Mouse (Mus musculus) T-cell, adult 2 months (primary cell): ENCODE results near the gene Ulk1.
A peak's percentile ranks its signal among the peaks of the same experiment; 100 is the strongest.
"Not testable (repeated sequence)": the region's sequence is repeated elsewhere in the genome, so short reads cannot be mapped to it uniquely, and the experiment has no call there.

Source experiments
- DNase-seq: peaks from one replicate; pipeline ENCODE4 v3.0.0; 2022; ENCODE audit warnings: low spot score

The Ulk1 gene

DNA sequence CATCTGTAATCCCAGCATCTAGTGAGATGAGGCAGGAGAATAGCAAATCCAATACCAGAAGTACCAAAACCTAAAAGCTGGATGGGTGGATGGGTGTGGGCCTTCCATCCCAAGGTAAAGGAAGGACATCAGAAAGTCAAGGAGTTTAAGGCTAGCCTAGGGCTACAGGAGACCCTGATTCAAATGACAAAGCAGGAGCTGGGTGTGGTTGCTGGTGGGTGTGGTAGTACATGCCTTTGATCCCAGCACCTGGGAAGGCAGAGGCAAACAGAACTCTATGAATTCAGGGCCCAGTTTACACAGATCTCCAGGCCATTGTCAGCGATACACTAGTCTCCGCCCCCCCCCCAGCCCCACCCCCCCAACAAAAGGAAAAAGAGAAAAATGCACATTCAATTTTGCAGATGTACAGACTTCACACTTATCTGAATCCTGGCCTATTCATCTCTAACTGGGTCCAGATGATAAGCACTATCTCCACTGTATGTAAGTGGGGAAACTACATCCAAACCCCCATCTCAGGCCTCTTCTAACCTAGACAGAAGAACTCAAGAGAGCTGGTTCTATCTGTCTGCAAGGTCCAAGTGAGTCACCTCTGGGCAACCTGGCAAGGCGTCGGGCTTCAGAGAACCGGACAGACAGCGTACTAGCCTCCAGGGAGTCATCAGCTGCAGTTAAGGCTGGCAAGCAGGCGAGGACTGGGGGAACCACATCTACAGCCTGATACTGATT lies 5.7 kb downstream of the Ulk1 start:
- no peak for DNase-seq

DNA sequence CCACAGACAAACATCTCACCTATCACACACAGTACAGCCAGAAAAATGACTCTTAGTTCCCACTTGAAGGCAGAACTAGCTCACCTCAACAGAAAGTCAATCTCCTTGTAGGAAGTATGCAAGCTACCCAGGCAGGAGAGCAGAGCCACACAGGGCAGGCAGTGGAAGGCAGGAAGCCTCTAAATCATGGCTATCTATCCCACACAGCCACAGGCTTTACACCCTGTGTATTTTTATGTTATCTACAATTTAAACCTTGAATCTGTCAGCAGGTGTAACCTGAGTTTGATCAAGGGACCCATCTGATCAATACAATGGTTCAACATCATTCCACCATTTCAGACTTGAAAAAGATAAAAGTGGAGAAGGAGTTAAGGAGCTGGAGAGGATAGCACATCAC lies 7.1 kb downstream of the Ulk1 start:
- no peak for DNase-seq

DNA sequence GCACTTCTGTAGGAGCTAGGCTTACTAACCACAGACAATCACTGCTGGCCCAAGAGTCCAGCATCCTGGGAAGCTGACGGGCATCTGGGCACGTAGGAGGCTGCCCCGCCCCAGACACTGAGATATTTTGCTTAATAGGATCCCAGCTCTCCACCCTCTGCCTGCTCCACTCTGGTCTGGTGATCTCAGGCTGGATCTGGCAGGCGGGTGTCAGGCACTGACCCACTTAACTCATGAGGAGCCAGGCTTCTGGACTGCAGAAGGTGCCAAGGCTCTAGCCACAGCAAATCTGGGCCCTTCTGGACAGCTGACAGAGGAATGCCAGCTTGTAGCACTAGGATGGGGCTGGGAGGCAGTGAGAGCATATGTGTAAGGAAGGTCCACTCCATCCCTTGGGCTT lies 7.7 kb downstream of the Ulk1 start:
- DNase-seq, result no peak

DNA sequence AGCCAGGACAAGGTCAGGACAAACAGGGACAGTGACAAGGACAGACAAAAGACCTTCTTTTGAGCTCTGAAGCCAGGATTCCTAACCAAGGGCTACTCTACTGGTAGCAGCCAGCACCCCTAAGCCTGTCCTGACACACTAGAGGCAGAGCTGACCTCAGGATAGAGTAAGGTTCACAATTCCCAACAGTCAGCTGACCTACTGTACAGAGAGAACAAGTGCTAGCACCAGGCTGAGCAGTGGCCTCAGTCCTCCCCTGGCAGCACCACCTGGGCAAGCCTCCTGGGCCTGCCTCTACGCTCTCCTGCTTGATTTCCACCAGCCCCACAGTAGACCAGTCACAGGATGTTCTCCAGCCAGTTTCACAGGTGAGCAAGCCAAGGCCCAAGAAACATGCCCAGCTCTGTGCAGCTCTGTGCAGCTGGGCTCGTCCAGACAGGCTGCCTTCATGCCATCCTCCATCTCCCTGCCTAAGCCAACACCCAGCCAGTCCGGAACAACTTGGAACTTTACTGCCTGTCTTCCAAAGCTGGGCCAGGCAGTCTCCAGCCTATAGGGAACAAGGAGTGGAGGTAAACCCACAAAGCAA lies 8.8 kb downstream of the Ulk1 start:
- no peak for DNase-seq

DNA sequence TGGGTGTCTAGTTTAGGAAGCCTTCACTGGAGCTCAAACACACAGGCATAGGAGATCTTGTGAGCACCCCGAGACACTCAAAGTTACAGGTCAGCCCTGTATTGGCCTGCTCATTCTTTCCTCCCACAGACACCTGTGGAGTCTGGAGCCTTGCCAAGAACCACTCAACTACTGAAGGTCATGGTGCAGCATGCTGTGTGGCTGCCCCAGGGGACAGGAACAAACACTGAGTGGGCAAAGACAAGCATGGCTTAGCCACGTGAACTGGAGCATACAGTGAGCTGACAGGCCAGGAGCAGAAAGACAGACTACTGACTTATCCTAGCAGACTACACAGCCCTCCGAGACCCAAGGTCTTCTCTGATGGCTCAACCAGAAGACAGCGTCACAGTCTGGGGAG lies 12.2 kb downstream of the Ulk1 start:
- no peak for DNase-seq

DNA sequence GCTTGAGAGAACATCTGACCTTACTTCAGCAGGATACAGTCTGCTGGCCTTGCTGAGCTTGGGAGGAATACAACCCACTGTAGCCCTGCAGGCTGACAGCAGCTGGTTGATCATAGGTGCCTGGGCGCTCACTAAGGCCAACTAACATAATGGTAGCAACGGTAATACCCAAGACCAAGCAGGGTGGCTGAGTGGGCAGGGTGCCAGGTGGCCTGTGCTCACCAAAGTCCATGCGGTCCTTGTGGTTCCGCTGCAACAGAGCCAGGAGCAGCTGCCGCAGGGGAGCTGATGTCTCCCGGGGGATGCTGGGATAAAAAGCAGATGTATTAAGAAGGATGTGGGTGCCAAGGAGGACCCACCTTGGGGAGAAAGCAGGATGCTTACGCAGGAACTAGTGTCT lies 15.5 kb downstream of the Ulk1 start:
- DNase-seq, result no peak

DNA sequence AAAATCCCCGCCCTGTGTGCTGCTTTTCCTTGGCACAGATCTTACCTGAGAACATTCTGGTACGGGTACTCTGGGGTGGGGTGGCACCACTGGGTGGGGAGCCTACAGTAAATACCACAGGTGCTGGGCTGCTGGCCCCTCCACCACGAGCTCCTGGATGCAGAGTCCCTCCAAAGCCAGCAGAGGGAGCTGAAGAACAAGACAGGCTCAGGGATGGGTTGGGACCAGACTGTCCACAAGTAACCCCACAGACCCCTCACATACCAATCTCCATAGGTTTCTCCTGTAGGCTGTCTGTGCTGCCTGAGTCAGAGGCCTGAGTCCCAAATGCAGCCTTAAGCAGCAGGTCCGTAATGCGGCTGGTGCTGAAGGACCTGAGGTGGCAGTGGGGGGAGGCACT lies 21.2 kb downstream of the Ulk1 start:
- peak; percentile 41 for DNase-seq

DNA sequence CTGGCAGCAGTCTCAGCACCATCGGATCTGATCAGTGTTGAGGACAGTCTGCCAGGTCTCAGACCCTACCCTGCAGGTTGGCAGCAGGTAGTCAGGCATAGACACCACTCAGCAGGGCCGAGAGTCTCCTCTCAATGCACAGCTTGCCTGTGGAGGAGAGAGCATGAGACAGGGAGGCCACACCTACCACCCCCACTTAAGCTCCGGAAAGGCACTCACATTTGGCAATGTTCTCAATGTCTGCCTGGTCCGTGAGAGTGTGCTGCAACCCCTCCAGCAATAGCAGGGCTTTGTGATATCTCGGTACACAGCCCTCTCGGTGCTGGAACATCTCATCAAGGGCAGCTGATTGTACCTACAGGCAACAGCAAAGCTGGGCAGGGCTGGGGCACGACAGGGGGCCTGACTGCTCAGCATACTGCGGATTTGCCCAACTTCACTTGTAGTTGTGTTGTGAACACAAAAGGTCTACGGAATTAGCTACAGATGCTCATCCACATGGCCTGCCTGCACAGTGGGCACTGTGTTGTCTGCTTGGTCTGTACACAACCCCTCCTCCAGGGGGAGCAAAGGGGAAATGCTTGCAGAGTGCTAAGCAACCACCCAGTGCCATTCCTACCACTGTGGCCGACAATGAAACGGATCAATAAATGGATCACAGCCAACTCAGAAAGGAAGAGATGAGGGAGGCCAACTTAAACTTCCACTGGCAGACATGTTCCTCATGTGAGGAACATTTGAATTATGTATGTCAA lies 23.6 kb downstream of the Ulk1 start:
- no peak for DNase-seq

DNA sequence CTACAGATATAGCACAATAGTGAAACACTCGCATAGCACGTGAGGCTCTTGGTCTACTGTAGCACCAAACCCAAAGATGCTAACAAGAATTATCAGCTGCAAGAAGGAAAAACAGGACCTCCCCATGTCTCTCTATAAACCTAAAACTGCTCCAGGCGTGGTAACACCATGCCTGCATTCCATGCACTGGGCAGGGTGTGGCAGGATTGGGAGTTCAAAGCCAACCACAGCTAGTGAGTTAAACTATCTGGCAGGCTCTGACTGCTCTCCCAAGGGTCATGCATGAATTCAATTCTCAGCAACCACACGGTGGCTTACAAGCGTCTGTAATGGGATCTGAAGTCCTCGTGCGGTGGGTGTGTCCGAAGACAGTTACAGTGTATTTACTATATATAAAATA lies 26.7 kb downstream of the Ulk1 start:
- DNase-seq, result no peak

DNA sequence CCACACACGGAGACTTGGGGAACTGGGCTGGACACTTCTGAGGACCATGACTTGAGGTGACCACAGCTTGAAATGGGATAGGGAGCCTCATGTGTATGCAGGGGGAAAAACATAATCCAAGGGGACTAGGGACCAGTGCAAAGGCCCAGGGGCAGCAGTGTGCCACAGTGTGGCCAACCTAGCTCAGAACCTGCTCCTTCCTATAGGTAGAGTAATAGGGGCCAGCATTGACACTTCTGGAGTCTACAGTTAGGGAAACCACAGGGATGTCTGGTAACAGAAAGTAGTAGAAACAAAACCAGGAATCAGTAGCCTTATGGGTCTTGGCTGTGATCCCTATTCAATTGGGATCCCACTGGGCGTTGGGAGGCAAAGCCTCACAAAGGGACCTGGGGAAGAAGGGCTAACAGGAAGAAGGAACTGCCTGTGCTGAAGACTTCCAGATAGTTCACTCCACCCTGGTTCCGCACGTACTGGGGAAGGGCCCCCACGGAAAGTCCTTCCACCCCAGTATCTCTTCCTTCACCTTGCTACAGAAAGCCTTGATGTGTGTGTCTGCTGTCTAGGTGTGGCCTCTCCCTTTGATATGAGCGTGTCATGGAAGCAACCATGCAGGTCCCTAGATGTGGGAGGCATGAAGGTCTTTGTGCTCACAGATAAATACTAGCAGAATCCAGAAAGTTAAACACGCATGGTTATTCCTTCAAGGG lies 28.2 kb downstream of the Ulk1 start:
- no peak for DNase-seq

DNA sequence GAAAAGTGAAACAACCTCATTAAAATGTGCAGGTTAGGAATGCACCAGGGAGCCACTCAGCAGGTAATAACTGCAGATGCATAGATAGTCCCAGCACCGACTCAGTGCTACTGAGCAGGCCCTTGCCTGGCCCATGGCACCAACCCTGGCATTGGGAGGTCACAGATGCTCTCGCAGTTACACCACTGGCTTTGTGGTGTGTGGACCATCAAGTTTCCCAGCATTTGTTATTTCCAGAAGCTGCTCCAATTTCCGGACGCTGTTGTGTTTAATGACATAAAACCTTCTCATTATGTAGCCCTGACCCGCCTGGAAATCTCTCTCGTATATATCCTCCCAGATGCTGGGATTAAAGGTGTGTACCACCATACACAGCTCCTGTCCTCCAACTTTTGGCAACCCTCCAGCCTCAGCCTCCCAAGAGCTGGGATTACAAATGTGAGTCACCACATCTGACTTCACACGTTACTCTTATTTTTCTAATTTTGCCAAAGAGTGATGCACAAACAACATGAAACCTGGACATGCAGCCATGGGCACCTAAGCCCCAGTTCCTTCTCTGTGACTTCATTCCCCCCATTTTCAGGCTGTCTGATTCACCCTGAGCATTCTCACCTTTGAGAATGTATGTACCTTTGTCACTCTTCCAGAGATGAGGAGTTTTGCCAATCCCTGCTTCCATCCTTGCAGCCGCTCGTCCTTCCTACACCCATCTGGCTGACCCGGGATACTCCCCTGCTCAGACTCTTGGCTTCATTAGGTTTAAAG lies 29.0 kb downstream of the Ulk1 start:
- no peak for DNase-seq

DNA sequence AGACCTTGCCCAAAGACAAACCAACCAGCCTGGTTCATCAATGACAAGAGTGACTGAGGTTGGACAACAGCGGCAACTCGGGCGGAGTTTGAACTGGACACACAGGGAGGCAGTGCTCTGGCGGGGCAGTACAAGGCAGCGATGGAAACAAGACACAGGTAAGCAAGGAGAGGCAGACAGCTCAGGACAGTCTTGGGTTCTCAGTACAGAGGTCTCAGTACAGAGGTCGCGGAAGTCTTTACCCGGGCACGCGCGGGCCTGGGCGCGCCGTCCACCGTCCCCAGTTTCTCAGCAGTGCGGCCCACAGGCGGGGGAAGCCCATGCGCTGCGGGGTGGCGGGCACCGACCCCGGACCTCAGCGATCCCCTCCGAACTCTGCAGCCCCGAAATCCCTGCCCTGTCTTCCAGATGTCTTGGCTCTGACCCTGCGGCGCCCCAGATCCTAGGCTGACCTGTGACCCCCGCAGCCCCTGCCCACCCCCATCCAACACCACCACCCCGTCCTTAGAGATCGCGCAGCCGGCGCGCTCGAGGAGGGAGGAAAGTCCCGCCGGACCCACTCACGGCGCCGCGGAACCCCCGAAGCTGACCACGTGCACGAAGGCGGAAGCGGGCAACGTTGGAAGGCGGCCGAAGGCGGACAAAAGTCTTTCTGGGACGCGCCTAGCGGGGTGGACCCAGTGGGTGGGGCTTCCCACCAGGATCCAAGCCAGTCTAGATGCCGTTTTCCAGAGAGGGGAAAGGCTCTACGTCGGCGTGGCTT lies 29.7 kb downstream of the Ulk1 start, which contains the start of gene Pus1:
Gene Pus1 (minus strand): TSS at position 662 of the 763 bp plus-strand sequence.
- DNase-seq, result peak; percentile 77

DNA sequence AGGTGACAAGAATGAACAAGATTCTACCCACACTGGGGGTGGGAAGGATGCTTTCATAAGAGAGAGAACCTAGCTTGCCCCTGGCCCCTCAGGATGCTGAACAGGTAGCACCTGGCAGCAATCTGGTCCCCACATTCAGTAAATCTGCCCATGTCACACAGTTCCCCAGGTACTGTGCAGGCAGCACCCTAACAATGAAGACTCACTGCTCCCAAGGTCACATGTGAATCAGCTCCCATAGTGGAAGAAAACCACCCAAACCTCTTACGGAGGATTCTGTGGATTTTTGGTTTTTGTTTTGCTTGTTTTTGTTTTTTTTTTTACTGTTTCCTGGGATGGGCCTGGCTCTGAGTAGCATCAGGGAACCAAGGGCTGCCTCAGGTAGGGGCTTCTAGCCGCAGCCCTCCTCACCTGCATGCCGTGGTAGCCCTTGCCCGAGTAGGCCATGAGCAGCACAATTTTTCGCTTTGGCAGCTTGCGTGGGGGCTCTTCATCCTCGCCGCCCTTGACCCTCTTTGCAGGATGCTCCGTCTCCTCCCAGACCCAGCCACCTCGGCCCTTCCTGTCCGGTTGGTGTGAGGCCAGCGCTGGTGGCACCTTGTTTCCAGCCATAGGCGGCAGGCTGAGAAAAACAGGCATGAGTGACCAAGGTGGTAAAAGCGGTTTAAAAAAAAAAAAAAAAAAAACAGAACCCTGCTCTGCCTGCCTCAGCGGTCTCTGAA lies 30.5 kb downstream of the Ulk1 start:
- DNase-seq, result no peak

DNA sequence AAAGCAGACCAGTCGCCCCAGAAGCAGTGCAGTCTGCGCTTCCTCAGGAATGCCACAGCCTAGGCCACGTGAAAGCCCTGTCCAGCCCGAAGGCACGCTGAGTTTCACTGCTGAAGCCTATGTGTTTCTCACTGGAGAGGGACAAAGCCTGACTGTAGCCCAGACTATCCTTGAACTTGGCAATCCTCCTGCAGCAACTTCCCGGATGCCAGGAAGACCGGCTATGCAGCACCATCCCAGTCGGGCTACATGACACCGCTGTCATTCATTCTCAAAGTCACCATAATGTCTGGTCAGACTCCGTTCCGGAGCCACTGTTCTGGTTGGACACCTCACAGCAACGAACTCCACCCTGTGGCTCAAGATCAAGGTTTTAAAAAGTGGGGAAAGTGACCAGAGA lies 31.6 kb downstream of the Ulk1 start:
- DNase-seq, result no peak

DNA sequence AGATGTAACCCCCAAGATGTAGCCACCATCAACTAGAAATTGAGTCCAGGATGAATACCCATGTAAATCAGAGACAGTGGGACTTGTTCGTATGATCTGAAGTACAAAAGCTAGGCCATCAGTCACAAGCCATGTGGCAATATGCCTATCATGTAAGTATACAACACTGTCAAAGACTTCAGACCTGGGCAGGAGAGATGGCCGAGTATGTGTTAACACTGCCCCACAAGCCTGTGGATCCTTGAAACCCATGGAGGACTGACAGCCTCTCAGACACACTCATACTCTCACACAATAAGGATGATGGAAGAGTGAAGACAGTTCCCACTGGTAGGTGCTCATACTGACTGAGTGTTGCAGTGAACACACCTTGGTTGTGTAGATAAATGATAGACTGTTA lies 33.8 kb downstream of the Ulk1 start:
- DNase-seq, result no peak

DNA sequence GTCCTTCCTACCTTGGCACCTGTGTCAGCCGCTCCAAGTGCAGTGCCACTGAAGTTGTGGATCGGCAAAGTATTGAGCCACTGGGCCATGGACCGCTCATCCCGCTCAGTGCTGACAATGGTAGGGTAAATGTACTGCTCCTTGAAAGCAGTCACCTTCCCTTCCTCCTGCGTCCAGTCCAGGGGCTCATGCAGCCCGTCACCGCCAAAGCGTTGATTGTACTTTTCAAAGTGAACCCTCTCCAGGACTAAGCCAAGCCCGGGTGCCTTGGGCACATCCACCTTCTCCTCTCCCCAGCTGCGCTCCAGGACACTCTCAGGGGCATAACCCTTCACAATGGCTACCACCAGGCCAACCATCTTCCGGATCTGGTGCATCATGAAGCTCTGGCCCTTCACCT lies 35.4 kb downstream of the Ulk1 start:
- DNase-seq, result no peak

DNA sequence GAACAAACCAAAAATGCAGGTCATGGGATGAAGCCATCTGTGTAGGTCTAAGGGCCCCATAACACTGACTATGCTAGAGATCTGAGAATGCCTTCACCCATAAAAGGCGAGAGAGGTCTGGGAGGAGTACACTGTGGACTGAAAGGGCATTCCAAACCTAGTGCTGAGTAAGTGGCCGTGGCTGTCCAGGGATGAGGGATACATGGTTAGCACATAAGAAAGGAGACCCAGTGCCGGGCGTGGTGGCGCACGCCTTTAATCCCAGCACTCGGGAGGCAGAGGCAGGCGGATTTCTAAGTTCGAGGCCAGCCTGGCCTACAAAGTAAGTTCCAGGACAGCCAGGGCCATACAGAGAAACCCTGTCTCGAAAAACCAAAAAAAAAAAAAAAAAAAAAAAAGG lies 37.0 kb downstream of the Ulk1 start:
- DNase-seq, result not testable (repeated sequence)

DNA sequence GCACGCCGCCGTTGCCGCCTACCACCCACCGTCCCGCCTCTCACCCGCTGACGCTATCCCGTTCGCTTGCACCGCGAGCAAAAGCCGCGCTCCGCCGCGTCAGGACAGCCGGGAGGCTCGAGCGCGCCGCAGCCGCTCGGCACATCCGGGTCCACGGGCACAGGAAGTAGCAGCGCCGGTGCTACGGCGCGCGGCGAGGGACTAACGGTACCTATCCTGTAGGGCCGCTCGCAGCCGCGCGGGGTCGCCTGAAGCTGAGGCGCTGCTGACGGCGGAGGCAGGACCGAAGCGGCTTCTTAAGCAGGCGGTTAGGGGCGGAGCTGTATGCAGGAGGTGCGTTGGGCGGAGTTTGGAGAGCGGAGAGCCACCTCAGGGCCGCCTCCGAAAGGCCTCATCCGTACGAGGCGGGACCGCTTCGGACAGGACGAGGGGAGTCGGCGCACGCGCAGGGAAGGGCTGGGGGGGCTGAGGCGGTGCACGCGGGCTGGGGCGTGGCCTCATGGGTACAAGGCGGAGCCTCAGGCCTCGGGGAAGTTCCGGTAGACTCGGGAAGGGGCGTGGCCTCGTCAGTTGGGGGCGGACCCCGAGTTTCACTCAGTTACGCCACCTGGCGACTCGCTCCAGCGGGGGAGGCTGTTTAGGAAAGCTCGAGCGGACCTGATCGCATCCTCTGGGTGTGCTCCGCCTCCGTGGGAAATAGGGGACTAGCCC lies 39.3 kb downstream of the Ulk1 start, which contains the start of gene Ep400:
Gene Ep400 (minus strand): TSS at position 270 of the 711 bp plus-strand sequence.
- peak; percentile 100 for DNase-seq

DNA sequence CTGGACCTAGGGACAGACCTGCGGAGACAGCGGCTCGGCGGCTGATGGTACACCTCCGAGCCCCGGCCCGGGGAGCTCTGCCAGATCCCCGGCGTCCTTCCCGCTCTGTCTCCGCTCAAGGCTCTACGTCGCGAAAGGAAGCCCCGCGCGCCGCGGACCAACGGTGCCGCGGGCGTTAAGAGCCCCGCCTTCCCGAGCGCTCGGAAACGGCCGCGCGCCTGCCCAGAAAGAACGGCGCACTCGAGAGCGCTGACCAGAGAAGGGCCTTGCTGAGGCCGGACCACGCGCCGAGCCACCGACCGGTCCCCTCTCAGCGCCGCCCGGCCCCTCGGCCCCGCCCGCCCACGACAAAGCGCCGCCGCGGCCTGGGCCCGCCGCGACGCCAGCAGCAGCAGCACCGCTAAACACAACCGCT lies 39.9 kb downstream of the Ulk1 start:
- DNase-seq, result peak; percentile 51

DNA sequence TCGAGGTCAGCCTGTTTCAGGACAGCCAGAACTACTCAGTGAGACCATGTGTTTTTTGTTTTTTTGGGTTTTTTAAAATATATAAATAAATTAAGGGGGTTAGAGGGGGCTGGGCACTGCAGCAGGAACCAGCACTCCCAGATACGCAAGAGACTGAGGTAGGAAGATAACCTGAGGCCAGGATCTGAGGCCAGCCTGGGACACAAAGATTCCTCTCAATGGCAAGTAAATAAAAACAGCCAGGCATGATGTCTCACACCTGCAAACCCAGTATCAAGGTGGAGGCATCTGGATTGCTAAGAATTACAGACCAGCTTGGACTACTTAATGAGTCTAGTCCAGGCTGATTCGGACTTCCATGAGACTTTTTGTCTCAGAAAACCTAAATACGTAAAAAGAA lies 40.6 kb downstream of the Ulk1 start:
- DNase-seq, result no peak
